In genomic region chr1:44120074-44120406, GRCm38 (mm10) we compare ENCODE assay signal across 8 mouse cellular contexts. TPM values are rescaled to one million over a fixed set of nuclear protein-coding genes. Genes with fewer than 3 reads are reported as not detected.
DNase-seq lines count a peak whose midpoint lies in the region; ATAC-seq and TF ChIP-seq lines count a peak whose summit lies in the region.

No protein-coding gene starts in this region.

- H3K4me2 ChIP-seq in liver, embryonic 12.5 days, result peak overlapping the region; percentile 82

- H3K4me1 ChIP-seq in spleen, adult 2 months (ENCODE audit: control insufficient read depth, insufficient read depth, insufficient read length), result no peaks in the 10 kb centered on the region; the same call in 1 of the 2 replicates
- peaks cover 18% of the 10 kb centered on the region for H3K4me1 ChIP-seq in liver, embryonic 12.5 days

- no peak for TF ChIP-seq POLR2A in spleen, adult 2 months (IDR thresholded peaks at IDR 0.05; ENCODE audit: low read depth, low read length)

- peak overlapping the region; percentile 69 for H3K9ac ChIP-seq in liver, embryonic 12.5 days

- no peak for TF ChIP-seq CTCF in spleen, adult 2 months (IDR thresholded peaks at IDR 0.05; ENCODE audit: extremely low read depth, insufficient read depth, insufficient read length, insufficient replicate concordance)

- H3K27me3 ChIP-seq in spleen, adult 2 months (ENCODE audit: control insufficient read depth, insufficient read depth, low read length), result no peaks in the 10 kb centered on the region
- H3K27me3 ChIP-seq in liver, embryonic 12.5 days (replicated peaks), result no peaks in the 10 kb centered on the region

- DNase-seq in frontal cortex, postnatal 14 days (ENCODE audit: low spot score in 2 of 2), result no peak
- DNase-seq in spleen, adult 2 months (ENCODE audit: low read depth in 1 of 2, low spot score in 2 of 2), result no peak
- DNase-seq in spleen, postnatal 36 days (ENCODE audit: low spot score in 2 of 2), result no peak
- DNase-seq in adrenal gland, postnatal 36 days, result no peak
- DNase-seq in spleen, adult 12 weeks (ENCODE audit: low spot score), result no peak

- H3K4me3 ChIP-seq in spleen, adult 2 months (ENCODE audit: extremely low read depth, insufficient read depth, insufficient read length), result peak overlapping the region; percentile 67; the same call in 1 of the 2 replicates
- H3K4me3 ChIP-seq in liver, embryonic 12.5 days, result peak overlapping the region; percentile 74

- no peak overlapping the region; the same call in 1 of the 2 replicates for H3K27ac ChIP-seq in spleen, adult 2 months (ENCODE audit: insufficient read depth, low read length)
- peak overlapping the region; percentile 86 for H3K27ac ChIP-seq in liver, embryonic 12.5 days

- H3K9me3 ChIP-seq in liver, embryonic 12.5 days (replicated peaks), result no peaks in the 10 kb centered on the region

- peak; percentile 24 for ATAC-seq in frontal cortex, adult (ENCODE audit: low TSS enrichment)
- ATAC-seq in liver, embryonic 12.5 days, result peak; percentile 8; the same call in 1 of the 2 replicates
- ATAC-seq in activated CD4-positive, CD25-positive, alpha-beta regulatory T cell, adult 4 months, result no peak

- 35% methylated on average over 6 of the region's 6 CpGs for WGBS in spleen, adult 2 months
- WGBS in liver, embryonic 12.5 days (ENCODE audit: insufficient replicate concordance), result 11% methylated on average over 6 of the region's 6 CpGs

- H3K36me3 ChIP-seq in spleen, adult 2 months (ENCODE audit: control insufficient read depth, insufficient read depth, low read length), result no peaks in the 10 kb centered on the region
- H3K36me3 ChIP-seq in liver, embryonic 12.5 days, result peaks cover 12% of the 10 kb centered on the region

RNA-seq across cellular contexts. Expression of gene Bivm, which starts 1.3 kb away (rescaled TPM):
- 0.85 and 1.5 TPM in 2 replicates for polyA plus RNA-seq in spleen, adult 2 months (2012; rRNA removed)
- polyA plus RNA-seq in liver, embryonic 12.5 days (2016; fragmentation: Nextera tagmentation; extraction: Ambion mirVana), result 6.1 and 7.5 TPM in 2 replicates
- polyA plus RNA-seq in activated CD4-positive, CD25-positive, alpha-beta regulatory T cell, adult 4 months (2017; shearing (Covaris generic)), result 1 to 10 TPM; 9.0 TPM
- total RNA-seq in adrenal gland, postnatal 36 days (2021), result 10 to 100 TPM; 17.2 to 21.4 TPM

RNA-seq across cellular contexts. Expression of gene Kdelc1, which starts 1.4 kb away (rescaled TPM):
- polyA plus RNA-seq in spleen, adult 2 months (2012; rRNA removed), result 5.6 and 8.0 TPM in 2 replicates
- 26.6 and 28.5 TPM in 2 replicates for polyA plus RNA-seq in liver, embryonic 12.5 days (2016; fragmentation: Nextera tagmentation; extraction: Ambion mirVana)
- polyA plus RNA-seq in activated CD4-positive, CD25-positive, alpha-beta regulatory T cell, adult 4 months (2017; shearing (Covaris generic)), result 10 to 100 TPM; 13.6 to 13.9 TPM
- 10 to 100 TPM; 16.3 to 20.8 TPM for total RNA-seq in adrenal gland, postnatal 36 days (2021)

RNA-seq across cellular contexts. Expression of gene Tex30, which starts 17.8 kb away (rescaled TPM):
- 5.8 and 6.3 TPM in 2 replicates for polyA plus RNA-seq in spleen, adult 2 months (2012; rRNA removed)
- 76.5 and 83.8 TPM in 2 replicates for polyA plus RNA-seq in liver, embryonic 12.5 days (2016; fragmentation: Nextera tagmentation; extraction: Ambion mirVana)
- polyA plus RNA-seq in activated CD4-positive, CD25-positive, alpha-beta regulatory T cell, adult 4 months (2017; shearing (Covaris generic)), result 10 to 100 TPM; 44.7 to 47.2 TPM
- total RNA-seq in adrenal gland, postnatal 36 days (2021), result 10 to 100 TPM; 10.4 to 14.9 TPM

RNA-seq across cellular contexts. Expression of gene Ercc5, which starts 27.5 kb away (rescaled TPM):
- polyA plus RNA-seq in spleen, adult 2 months (2012; rRNA removed), result 2.3 and 2.7 TPM in 2 replicates
- polyA plus RNA-seq in liver, embryonic 12.5 days (2016; fragmentation: Nextera tagmentation; extraction: Ambion mirVana), result 10.6 and 11.1 TPM in 2 replicates
- polyA plus RNA-seq in activated CD4-positive, CD25-positive, alpha-beta regulatory T cell, adult 4 months (2017; shearing (Covaris generic)), result 10 to 100 TPM; 13.4 to 18.5 TPM
- total RNA-seq in adrenal gland, postnatal 36 days (2021), result 10 to 100 TPM; 17.8 to 18.9 TPM

RNA-seq across cellular contexts. Expression of gene Gm8251, which starts 58.3 kb away (rescaled TPM):
- not detected in 2 replicates for polyA plus RNA-seq in spleen, adult 2 months (2012; rRNA removed)
- polyA plus RNA-seq in liver, embryonic 12.5 days (2016; fragmentation: Nextera tagmentation; extraction: Ambion mirVana), result 0.20 and 0.23 TPM in 2 replicates
- under 1 TPM; 0.17 to 0.29 TPM for polyA plus RNA-seq in activated CD4-positive, CD25-positive, alpha-beta regulatory T cell, adult 4 months (2017; shearing (Covaris generic))
- under 1 TPM; 0.03 TPM for total RNA-seq in adrenal gland, postnatal 36 days (2021)
